Mouse (Mus musculus) kidney, adult 2 months (tissue): ENCODE measurements around the gene Snd1.

Experiments
- CTCF ChIP-seq: fragments of 200-500 bp; conservative IDR thresholded peaks from 2 replicates; pipeline ENCODE4 v1.5.1; 2011; ENCODE audit warnings: low read depth, mild to moderate bottlenecking, control low read depth, low read length, moderate library complexity, mixed read lengths; ENCODE audit not compliant: insufficient read depth, insufficient read length
- POLR2A ChIP-seq: fragments of 200-500 bp; IDR thresholded peaks from one replicate; pipeline ENCODE4 v1.6.1; 2011; ENCODE audit warnings: low read depth, low read length, control low read depth

DNA sequence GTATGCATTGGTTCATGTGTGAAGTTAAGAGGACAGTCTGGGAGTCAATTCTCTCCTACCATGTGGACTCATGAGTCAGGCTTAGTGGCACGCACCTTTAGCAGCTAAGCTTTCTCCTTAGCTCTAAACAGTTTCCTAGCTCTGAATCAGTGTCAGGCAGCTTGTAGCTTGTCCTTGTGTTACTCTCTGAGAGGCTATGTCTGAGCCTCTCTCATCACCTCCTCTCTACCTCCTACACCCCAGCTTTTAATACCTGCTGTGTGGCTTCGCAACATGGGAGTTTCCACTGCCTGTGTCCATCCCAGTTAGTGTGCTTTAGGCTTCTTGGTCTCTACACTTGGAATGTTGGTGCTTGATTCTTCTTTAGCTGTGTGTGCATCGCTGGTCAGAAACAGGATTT is 39.3 kb downstream of the Snd1 start:
- TF ChIP-seq CTCF, result no peak
- TF ChIP-seq POLR2A, result no peak
